Mouse (Mus musculus): ENCODE measurements around the gene Gnl1. TPM values are rescaled to one million over a fixed set of nuclear protein-coding genes. Genes with fewer than 3 reads are reported as not detected.
"Not testable (repeated sequence)": the region's sequence is repeated elsewhere in the genome, so short reads cannot be mapped to it uniquely, and the experiment has no call there.

Gene Gnl1
- polyA plus RNA-seq, 1 experiment from 2014 or later, result 24.9 TPM

- Histone ChIP-seq H3K4me3 (ENCODE audit: inconsistent target) (no peak overlapping the region), H3K79me2 (ENCODE audit: inconsistent target) (peaks cover 2% of the 10 kb centered on the region; the same call in 1 of the 2 replicates), H3K27ac (peak overlapping the region; percentile 96), H3K36me3 (ENCODE audit: inconsistent target) (peaks cover 1% of the 10 kb centered on the region; the same call in 1 of the 2 replicates)
- 82% methylated on average over 5 of the region's 5 CpGs for WGBS (ENCODE audit: missing documents)
Measured at GRCm38 (mm10) chr17:36025197-36025596, 45.5 kb downstream of the Gnl1 start.

- H3K79me2 ChIP-seq (ENCODE audit: inconsistent target), result peaks cover 8% of the 10 kb centered on the region; the same call in 1 of the 2 replicates
- H3K27ac ChIP-seq, result no peak overlapping the region
- 81% methylated on average over 4 of the region's 4 CpGs for WGBS (ENCODE audit: missing documents)
- peaks cover 6% of the 10 kb centered on the region; the same call in 1 of the 2 replicates for H3K36me3 ChIP-seq (ENCODE audit: inconsistent target)
- H3K4me3 ChIP-seq (ENCODE audit: inconsistent target), result no peak overlapping the region
Measured at GRCm38 (mm10) chr17:36025901-36026300, 46.2 kb downstream of the Gnl1 start.

- Histone ChIP-seq H3K4me3 (ENCODE audit: inconsistent target) (no peak overlapping the region), H3K36me3 (ENCODE audit: inconsistent target) (peaks cover 6% of the 10 kb centered on the region; the same call in 1 of the 2 replicates), H3K79me2 (ENCODE audit: inconsistent target) (peaks cover 21% of the 10 kb centered on the region), H3K27ac (no peak overlapping the region)
- WGBS (ENCODE audit: missing documents), result 100% methylated on average over 4 of the region's 4 CpGs
Measured at GRCm38 (mm10) chr17:36027663-36028062, 48.0 kb downstream of the Gnl1 start.

- 94% methylated on average over 7 of the region's 7 CpGs for WGBS (ENCODE audit: missing documents)
- peaks cover 6% of the 10 kb centered on the region; the same call in 1 of the 2 replicates for H3K36me3 ChIP-seq (ENCODE audit: inconsistent target)
- no peak overlapping the region for H3K27ac ChIP-seq
Measured at GRCm38 (mm10) chr17:36028879-36029619, 49.4 kb downstream of the Gnl1 start.

GRCm38 (mm10) chr17:36030046-36030702 is 50.5 kb downstream of the Gnl1 start:
- H3K4me3 ChIP-seq (ENCODE audit: inconsistent target); H3K27ac ChIP-seq; H3K36me3 ChIP-seq (ENCODE audit: inconsistent target): not testable (repeated sequence)
- H3K79me2 ChIP-seq (ENCODE audit: inconsistent target), result peaks cover 21% of the 10 kb centered on the region
- WGBS (ENCODE audit: missing documents), result 95% methylated on average over 2 of the region's 4 CpGs

More at GRCm38 (mm10) chr17:36028879-36029619, 49.4 kb downstream of the Gnl1 start:
- Histone ChIP-seq H3K4me3 (ENCODE audit: inconsistent target) (no peak overlapping the region), H3K79me2 (ENCODE audit: inconsistent target) (peaks cover 21% of the 10 kb centered on the region)

- Histone ChIP-seq H3K27ac (peak overlapping the region; percentile 65), H3K79me2 (ENCODE audit: inconsistent target) (peaks cover 21% of the 10 kb centered on the region), H3K4me3 (ENCODE audit: inconsistent target) (peak overlapping the region; percentile 68)
- H3K36me3 ChIP-seq (ENCODE audit: inconsistent target), result not testable (repeated sequence)
- 66% methylated on average over 7 of the region's 8 CpGs for WGBS (ENCODE audit: missing documents)
Measured at GRCm38 (mm10) chr17:36030703-36031582, 51.3 kb downstream of the Gnl1 start.

GRCm38 (mm10) chr17:36031583-36032331 is 52.1 kb downstream of the Gnl1 start:
- H3K36me3 ChIP-seq (ENCODE audit: inconsistent target), result not testable (repeated sequence)

GRCm38 (mm10) chr17:36032351-36032875 is 52.8 kb downstream of the Gnl1 start, which contains the start of gene H2-T23:
H2-T23 (minus strand) TSS chr17:36032855.
- Histone ChIP-seq H3K36me3 (ENCODE audit: inconsistent target) (peaks cover 10% of the 10 kb centered on the region), H3K4me3 (ENCODE audit: inconsistent target) (peak within 1 kb of the TSS; percentile 68), H3K27ac (peak within 1 kb of the TSS; percentile 65), H3K79me2 (ENCODE audit: inconsistent target) (peaks cover 21% of the 10 kb centered on the region)
- 1% methylated on average over 17 of the region's 25 CpGs for WGBS (ENCODE audit: missing documents)

More at GRCm38 (mm10) chr17:36031583-36032331, 52.1 kb downstream of the Gnl1 start:
- WGBS (ENCODE audit: missing documents), result 2% methylated on average over 31 of the region's 40 CpGs
- peak overlapping the region; percentile 68 for H3K4me3 ChIP-seq (ENCODE audit: inconsistent target)
- H3K79me2 ChIP-seq (ENCODE audit: inconsistent target), result peaks cover 21% of the 10 kb centered on the region
- peak overlapping the region; percentile 65 for H3K27ac ChIP-seq

GRCm38 (mm10) chr17:36034524-36034923 is 54.9 kb downstream of the Gnl1 start:
- H3K27ac ChIP-seq; H3K4me3 ChIP-seq (ENCODE audit: inconsistent target): not testable (repeated sequence)
- peaks cover 18% of the 10 kb centered on the region for H3K36me3 ChIP-seq (ENCODE audit: inconsistent target)
- H3K79me2 ChIP-seq (ENCODE audit: inconsistent target), result peaks cover 21% of the 10 kb centered on the region
- WGBS (ENCODE audit: missing documents), result 93% methylated on average over 2 of the region's 3 CpGs

GRCm38 (mm10) chr17:36035010-36035638 is 55.5 kb downstream of the Gnl1 start:
- peaks cover 20% of the 10 kb centered on the region for H3K36me3 ChIP-seq (ENCODE audit: inconsistent target)
- H3K4me3 ChIP-seq (ENCODE audit: inconsistent target); H3K27ac ChIP-seq: not testable (repeated sequence)
- peaks cover 24% of the 10 kb centered on the region for H3K79me2 ChIP-seq (ENCODE audit: inconsistent target)
- 56% methylated on average over 3 of the region's 3 CpGs for WGBS (ENCODE audit: missing documents)

GRCm38 (mm10) chr17:36036126-36036525 is 56.5 kb downstream of the Gnl1 start:
- peaks cover 17% of the 10 kb centered on the region for H3K36me3 ChIP-seq (ENCODE audit: inconsistent target)
- H3K4me3 ChIP-seq (ENCODE audit: inconsistent target); H3K27ac ChIP-seq: not testable (repeated sequence)
- H3K79me2 ChIP-seq (ENCODE audit: inconsistent target), result peaks cover 23% of the 10 kb centered on the region
- WGBS (ENCODE audit: missing documents), result 84% methylated on average over 7 of the region's 13 CpGs

Data from macrophage (primary cell).